Mouse (Mus musculus) layer of hippocampus, adult 9-10 months (tissue): ENCODE data around the gene Vmn1r71.
"Not testable (repeated sequence)": the region's sequence is repeated elsewhere in the genome, so short reads cannot be mapped to it uniquely, and the experiment has no call there.

Source experiments
- DNase-seq: peaks from one replicate; pipeline ENCODE4 v3.0.0; 2022; ENCODE audit warnings: low spot score

Gene Vmn1r71

DNA sequence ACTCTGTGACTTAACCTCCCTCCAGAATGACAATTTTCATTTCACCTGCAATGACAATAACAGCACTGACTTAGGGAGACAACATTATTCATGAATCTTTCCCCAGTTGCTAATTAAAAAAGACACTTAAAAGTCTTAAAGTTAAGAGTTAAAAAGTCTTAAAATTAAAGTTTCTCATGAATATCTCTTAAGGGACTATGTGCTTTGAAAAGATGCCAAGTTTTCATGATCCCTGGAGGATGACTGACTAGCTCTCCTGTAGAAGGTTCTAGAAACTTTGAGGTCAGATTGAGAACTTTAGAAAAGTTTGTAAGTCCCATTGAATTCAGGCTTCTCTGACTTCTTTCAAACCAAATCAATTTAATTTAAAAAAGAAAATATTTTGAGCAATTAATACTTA is at the start of gene Vmn1r71:
Vmn1r71 (minus strand) TSS at position 101 of the 400 bp plus-strand sequence.
- DNase-seq: no peak

DNA sequence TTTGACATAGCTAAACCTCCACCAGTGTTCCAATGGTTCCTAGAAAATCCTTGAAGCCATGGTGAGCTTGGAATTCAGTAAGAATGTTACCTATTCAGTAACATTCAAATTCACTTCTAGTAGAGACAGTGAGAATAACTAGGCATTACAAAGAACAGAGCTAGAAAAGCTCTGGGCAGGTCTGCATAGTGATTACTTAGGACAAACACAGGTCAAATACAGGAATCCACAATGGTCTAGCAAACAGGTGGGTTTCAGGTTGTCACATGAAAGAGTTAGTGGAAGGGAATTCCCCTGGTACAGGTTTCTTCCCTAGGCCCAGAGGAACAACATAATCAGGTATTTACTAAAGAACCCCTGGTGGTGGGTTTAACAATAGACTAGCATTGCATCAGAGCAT is 3.4 kb upstream of the Vmn1r71 start:
- DNase-seq: not testable (repeated sequence)
